Mouse (Mus musculus): ENCODE measurements around the gene Fam241b.

Gene Fam241b

GRCm38 (mm10) chr10:62070636-62071035, 73.1 kb downstream of the Fam241b start:
- DNase-seq (ENCODE audit: low spot score), result no peak

- DNase-seq (ENCODE audit: low spot score), result no peak
These were observed 73.8 kb downstream of the Fam241b start for GRCm38 (mm10) chr10:62069946-62070345.

GRCm38 (mm10) chr10:62069398-62069797, 74.3 kb downstream of the Fam241b start:
- DNase-seq (ENCODE audit: low spot score), result no peak

GRCm38 (mm10) chr10:62068532-62068931, 75.2 kb downstream of the Fam241b start:
- no peak for DNase-seq (ENCODE audit: low spot score)

- no peak for DNase-seq (ENCODE audit: low spot score)
These were observed 77.5 kb downstream of the Fam241b start for GRCm38 (mm10) chr10:62066213-62066612.

GRCm38 (mm10) chr10:62062786-62063185, 80.9 kb downstream of the Fam241b start:
- no peak for DNase-seq (ENCODE audit: low spot score)

GRCm38 (mm10) chr10:62060969-62061678, 82.6 kb downstream of the Fam241b start:
- DNase-seq (ENCODE audit: low spot score), result no peak

GRCm38 (mm10) chr10:62060224-62060913, 83.4 kb downstream of the Fam241b start:
- no peak for DNase-seq (ENCODE audit: low spot score)

GRCm38 (mm10) chr10:62058508-62059375, 85.0 kb downstream of the Fam241b start:
- no peak for DNase-seq (ENCODE audit: low spot score)
